Mouse (Mus musculus) cerebellum, postnatal 4 days (tissue): ENCODE results near the gene Cntn5.

Experiments used
- DNase-seq, 2 experiments: peaks; one replicate each; pipeline ENCODE4 v3.0.0; 2022; ENCODE audit warnings: low spot score in 2 of 2, mixed read lengths in 1 of 2

The Cntn5 gene

GRCm38 (mm10) chr9:10904616-10905363 lies at the start of gene Cntn5:
Cntn5 (minus strand) TSS chr9:10904775.
- peak; percentile 38 to 51 for DNase-seq

- no peak for DNase-seq
These were observed 45.9 kb upstream of the Cntn5 start for GRCm38 (mm10) chr9:10950470-10950869.

- DNase-seq: peak; percentile 55 to 73
These were observed 5.0 kb upstream of the Cntn5 start for GRCm38 (mm10) chr9:10909573-10909972.

GRCm38 (mm10) chr9:10905696-10906095 lies 1.1 kb upstream of the Cntn5 start:
- DNase-seq: peak in 1 of 2 experiments; percentile 9

GRCm38 (mm10) chr9:10879758-10880157 lies 24.8 kb downstream of the Cntn5 start:
- DNase-seq: no peak

GRCm38 (mm10) chr9:10873881-10874280 lies 30.7 kb downstream of the Cntn5 start:
- DNase-seq: no peak

- no peak for DNase-seq
These were observed 48.2 kb downstream of the Cntn5 start for GRCm38 (mm10) chr9:10856204-10856892.

- no peak for DNase-seq
These were observed 87.9 kb downstream of the Cntn5 start for GRCm38 (mm10) chr9:10816711-10817110.

GRCm38 (mm10) chr9:10797158-10797557 lies 107.4 kb downstream of the Cntn5 start:
- no peak for DNase-seq

GRCm38 (mm10) chr9:10795102-10795501 lies 109.5 kb downstream of the Cntn5 start:
- DNase-seq: no peak

- no peak for DNase-seq
These were observed 172.7 kb downstream of the Cntn5 start for GRCm38 (mm10) chr9:10731878-10732277.

GRCm38 (mm10) chr9:10724191-10724590 lies 180.4 kb downstream of the Cntn5 start:
- no peak for DNase-seq

GRCm38 (mm10) chr9:10722121-10722520 lies 182.5 kb downstream of the Cntn5 start:
- no peak for DNase-seq

GRCm38 (mm10) chr9:10718986-10719385 lies 185.6 kb downstream of the Cntn5 start:
- no peak for DNase-seq

- DNase-seq: no peak
These were observed 190.9 kb downstream of the Cntn5 start for GRCm38 (mm10) chr9:10713641-10714040.

GRCm38 (mm10) chr9:10681646-10682045 lies 222.9 kb downstream of the Cntn5 start:
- DNase-seq: no peak

GRCm38 (mm10) chr9:10681181-10681580 lies 223.4 kb downstream of the Cntn5 start:
- no peak for DNase-seq

- no peak for DNase-seq
These were observed 235.9 kb downstream of the Cntn5 start for GRCm38 (mm10) chr9:10668676-10669075.

- DNase-seq: no peak
These were observed 237.1 kb downstream of the Cntn5 start for GRCm38 (mm10) chr9:10667438-10667837.

GRCm38 (mm10) chr9:10665756-10666155 lies 238.8 kb downstream of the Cntn5 start:
- DNase-seq: no peak

GRCm38 (mm10) chr9:10663101-10663500 lies 241.5 kb downstream of the Cntn5 start:
- DNase-seq: peak in 1 of 2 experiments; percentile 19

- no peak for DNase-seq
These were observed 245.1 kb downstream of the Cntn5 start for GRCm38 (mm10) chr9:10659478-10659877.

- DNase-seq: no peak
These were observed 246.5 kb downstream of the Cntn5 start for GRCm38 (mm10) chr9:10658086-10658485.
